Mouse (Mus musculus) stomach, postnatal 0 days (tissue): ENCODE data around the gene Ifitm10. TPM values are rescaled to one million over a fixed set of nuclear protein-coding genes. Genes with fewer than 3 reads are reported as not detected.

Experiments used
- ATAC-seq: fragments of 200-750 bp; cut with Nextera tagmentation; 2 replicates; pipeline ENCODE4 v1.8.0; 2017; ENCODE audit not compliant: low FRiP score, low TSS enrichment
- DNase-seq: peaks from one replicate; pipeline ENCODE4 v3.0.0-alpha.2; 2016; ENCODE audit warnings: low spot score
- H3K27ac ChIP-seq: fragments of 300-500 bp; sonication (generic); replicated peaks from 2 replicates; pipeline ENCODE4 v1.5.1; 2014; ENCODE audit warnings: mild to moderate bottlenecking, control low read depth
- H3K27me3 ChIP-seq: fragments of 300-500 bp; sonication (generic); 2 replicates; pipeline ENCODE4 v1.6.1; 2014; ENCODE audit warnings: low read length; ENCODE audit not compliant: control insufficient read depth, insufficient read depth
- H3K36me3 ChIP-seq: fragments of 300-500 bp; sonication (generic); 2 replicates; pipeline ENCODE4 v1.6.1; 2014; ENCODE audit warnings: low read length, mixed read lengths; ENCODE audit not compliant: control insufficient read depth, insufficient read depth
- H3K4me1 ChIP-seq: fragments of 300-500 bp; sonication (generic); replicated peaks from 2 replicates; pipeline ENCODE4 v1.6.1; 2014; ENCODE audit warnings: antibody characterized with exemption; ENCODE audit not compliant: control insufficient read depth, insufficient read depth
- H3K4me2 ChIP-seq: fragments of 300-500 bp; sonication (generic); replicated peaks from 2 replicates; pipeline ENCODE4 v1.6.1; 2014; ENCODE audit warnings: low read depth, mild to moderate bottlenecking, control low read depth, moderate library complexity
- H3K4me3 ChIP-seq: fragments of 300-500 bp; sonication (generic); 2 replicates; pipeline ENCODE4 v1.5.1; 2014; ENCODE audit warnings: low read depth, low read length, control low read depth
- H3K9ac ChIP-seq: fragments of 300-500 bp; sonication (generic); 2 replicates; pipeline ENCODE4 v1.6.1; 2014; ENCODE audit warnings: mild to moderate bottlenecking, low read length, control low read depth, mixed read lengths
- H3K9me3 ChIP-seq: fragments of 300-500 bp; sonication (generic); 2 replicates; pipeline ENCODE4 v1.6.1; 2016; ENCODE audit warnings: low read length; ENCODE audit not compliant: control insufficient read depth
- CTCF ChIP-seq: IDR thresholded peaks from 2 replicates; pipeline ENCODE4 v1.5.1; 2016; ENCODE audit warnings: antibody characterized with exemption, low read depth, mild to moderate bottlenecking, moderate library complexity
- EP300 ChIP-seq: optimal IDR thresholded peaks from 2 replicates; pipeline ENCODE3; 2016; ENCODE audit warnings: antibody characterized with exemption
- WGBS: fragments of 180-500 bp; shearing (Covaris S2); extraction: QIAGEN DNeasy Blood & Tissue Kit; methylation state at CpG from one replicate; pipeline ENCODE4 v1.1.7; 2014; 5-methylcytosine and 5-hydroxymethylcytosine counted together
- polyA plus RNA-seq: library from polyadenylated mRNA; unstranded; fragments of >200 nt; fragmentation: Nextera tagmentation; extraction: Ambion mirVana; gene quantifications from 2 replicates; pipeline ENCODE4 v1.2.1, GENCODE M21; 2015

Gene Ifitm10
- polyA plus RNA-seq, 1 experiment from 2014 or later: 9.9 TPM

- DNase-seq (no peak), ATAC-seq (no peak)
- Histone ChIP-seq H3K9ac (no peak overlapping the region), H3K9me3 (no peaks in the 10 kb centered on the region), H3K4me3 (no peak overlapping the region), H3K4me2 (no peak overlapping the region), H3K4me1 (peaks cover 7% of the 10 kb centered on the region), H3K36me3 (peaks cover 10% of the 10 kb centered on the region), H3K27me3 (no peaks in the 10 kb centered on the region), H3K27ac (0 out of 2 replicates have a peak overlapping the region, but pooled peaks have one; percentile 58)
- no peak for TF ChIP-seq CTCF
- no peak for TF ChIP-seq EP300
- WGBS: 92% methylated on average over 2 of the region's 2 CpGs
These were observed 15.2 kb upstream of the Ifitm10 start for GRCm38 (mm10) chr7:142388740-142389139.

- Histone ChIP-seq H3K36me3 (peaks cover 16% of the 10 kb centered on the region), H3K9me3 (no peaks in the 10 kb centered on the region), H3K4me1 (peaks cover 7% of the 10 kb centered on the region), H3K27ac (peak overlapping the region; percentile 58; the same call in 1 of the 2 replicates), H3K9ac (no peak overlapping the region), H3K4me2 (peak overlapping the region; percentile 3; the same call in 1 of the 2 replicates), H3K4me3 (peak overlapping the region; percentile 70; the same call in 1 of the 2 replicates), H3K27me3 (no peaks in the 10 kb centered on the region)
- WGBS: 88% methylated on average over 1 of the region's 1 CpGs
- no peak for TF ChIP-seq EP300
- ATAC-seq: peak; percentile 6; the same call in 1 of the 2 replicates
- no peak for DNase-seq
These were observed 14.6 kb upstream of the Ifitm10 start for GRCm38 (mm10) chr7:142388198-142388597.

- DNase-seq: peak; percentile 99
- H3K9ac ChIP-seq: peak within 1 kb of the TSS; percentile 88
- under 1% methylated on average over 53 of the region's 55 CpGs for WGBS
- H3K27ac ChIP-seq: peak within 1 kb of the TSS; percentile 95
- ATAC-seq: peak; percentile 97
- no peaks in the 10 kb centered on the region for H3K27me3 ChIP-seq
- peaks cover 7% of the 10 kb centered on the region for H3K4me1 ChIP-seq
- H3K4me3 ChIP-seq: peak within 1 kb of the TSS; percentile 70
- peak within 1 kb of the TSS; percentile 92 for H3K4me2 ChIP-seq
- TF ChIP-seq CTCF (no peak), EP300 (no peak)
- peaks cover 21% of the 10 kb centered on the region for H3K36me3 ChIP-seq
- H3K9me3 ChIP-seq: no peaks in the 10 kb centered on the region
These were observed 14.0 kb upstream of the Ifitm10 start, which contains the start of gene Ctsd for GRCm38 (mm10) chr7:142387419-142388148. Gene Ctsd, minus strand, starts transcription at chr7:142388038.

GRCm38 (mm10) chr7:142386621-142387201, 13.2 kb upstream of the Ifitm10 start:
- H3K36me3 ChIP-seq: peaks cover 29% of the 10 kb centered on the region
- H3K27ac ChIP-seq: peak overlapping the region; percentile 95
- H3K9ac ChIP-seq: peak overlapping the region; percentile 88
- H3K9me3 ChIP-seq: no peaks in the 10 kb centered on the region
- H3K4me3 ChIP-seq: peak overlapping the region; percentile 70
- H3K27me3 ChIP-seq: no peaks in the 10 kb centered on the region
- peak; percentile 56 for DNase-seq
- TF ChIP-seq CTCF (no peak), EP300 (no peak)
- ATAC-seq: peak; percentile 24; the same call in 1 of the 2 replicates
- WGBS: 28% methylated on average over 6 of the region's 6 CpGs
- H3K4me2 ChIP-seq: peak overlapping the region; percentile 92
- peaks cover 7% of the 10 kb centered on the region for H3K4me1 ChIP-seq

- no peak for ATAC-seq
- Histone ChIP-seq H3K4me1 (peaks cover 7% of the 10 kb centered on the region), H3K4me2 (peak overlapping the region; percentile 92), H3K4me3 (peak overlapping the region; percentile 70), H3K27me3 (no peaks in the 10 kb centered on the region), H3K9ac (peak overlapping the region; percentile 88), H3K27ac (peak overlapping the region; percentile 95; the same call in 1 of the 2 replicates), H3K9me3 (no peaks in the 10 kb centered on the region), H3K36me3 (peaks cover 36% of the 10 kb centered on the region)
- 80% methylated on average over 3 of the region's 3 CpGs for WGBS
- DNase-seq: no peak
- TF ChIP-seq CTCF: no peak
These were observed 12.3 kb upstream of the Ifitm10 start for GRCm38 (mm10) chr7:142385742-142386403.
